Mouse (Mus musculus): ENCODE results near the gene Rbm34. TPM values are rescaled to one million over a fixed set of nuclear protein-coding genes. Genes with fewer than 3 reads are reported as not detected.

Gene Rbm34
- polyA plus RNA-seq, 1 experiment from 2014 or later: 26.0 TPM

DNA sequence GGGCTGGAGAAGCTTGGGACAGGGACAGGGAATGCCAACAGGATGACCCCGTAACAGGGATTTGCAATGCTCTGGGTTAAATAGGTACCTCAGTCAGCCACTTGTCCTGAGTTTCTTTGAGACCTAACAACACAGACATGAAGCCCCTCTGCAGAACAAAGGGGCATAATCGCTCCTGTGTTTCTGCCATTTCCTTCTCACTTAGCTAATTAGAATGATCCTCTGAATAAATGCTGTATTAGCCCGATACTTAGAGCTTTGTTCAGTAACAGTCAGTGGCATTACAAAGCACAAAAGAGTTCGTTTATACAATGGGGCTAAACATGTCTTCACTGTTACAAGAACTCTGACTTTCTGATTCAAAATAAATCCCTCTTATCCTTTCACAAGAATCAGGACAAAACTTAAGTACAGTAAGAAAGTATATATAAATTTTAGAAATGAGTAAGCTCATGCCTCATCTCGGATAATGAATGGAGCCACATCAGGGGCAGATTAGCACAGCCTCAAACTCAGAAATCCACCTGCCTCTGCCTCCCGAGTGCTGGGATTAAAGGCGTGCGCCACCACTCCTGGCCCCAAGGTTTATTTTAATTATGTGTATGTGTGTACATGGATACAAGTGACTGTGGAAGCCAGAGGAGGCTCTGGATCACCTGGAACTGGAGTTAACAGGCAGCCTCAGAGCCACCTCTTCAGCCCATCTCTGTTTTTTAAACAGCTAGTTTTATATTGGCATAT lies 5.9 kb upstream of the Rbm34 start:
- no peak for ATAC-seq (replicated peaks; ENCODE audit: low FRiP score)
- WGBS: 74% methylated on average over 8 of the region's 8 CpGs

DNA sequence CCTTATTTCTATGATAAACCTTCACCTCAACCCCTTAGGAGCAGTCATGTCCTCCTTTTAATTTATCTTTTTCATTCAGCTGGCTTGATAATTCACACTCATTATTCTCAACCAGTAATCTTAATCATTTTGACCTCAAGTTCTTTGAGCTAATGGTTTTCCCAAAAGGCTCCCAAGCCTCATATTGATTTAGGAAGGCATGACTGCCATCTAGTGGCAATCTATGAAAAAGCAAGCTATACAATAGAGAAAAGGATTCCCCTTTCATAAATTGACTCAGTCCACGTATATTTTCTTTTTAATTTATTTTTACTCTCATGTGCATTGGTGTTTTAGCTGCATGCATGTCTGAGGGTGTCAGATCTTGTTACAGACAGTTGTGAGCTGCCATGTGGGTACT lies 4.8 kb upstream of the Rbm34 start:
- H3K4me1 ChIP-seq: peaks cover 15% of the 10 kb centered on the region
- 19% methylated on average over 1 of the region's 1 CpGs for whole genome bisulfite sequencing

More for the DNA sequence above, 5.9 kb upstream of the Rbm34 start:
- Histone ChIP-seq H3K27me3 (peaks cover 29% of the 10 kb centered on the region), H3K4me3 (replicated peaks) (no peak overlapping the region), H3K4me2 (no peak overlapping the region), H3K36me3 (no peaks in the 10 kb centered on the region), H3K9me3 (replicated peaks) (no peaks in the 10 kb centered on the region), H3K4me1 (peaks cover 7% of the 10 kb centered on the region; the same call in 1 of the 2 replicates), H3K27ac (no peak overlapping the region), H3K9ac (no peak overlapping the region)

DNA sequence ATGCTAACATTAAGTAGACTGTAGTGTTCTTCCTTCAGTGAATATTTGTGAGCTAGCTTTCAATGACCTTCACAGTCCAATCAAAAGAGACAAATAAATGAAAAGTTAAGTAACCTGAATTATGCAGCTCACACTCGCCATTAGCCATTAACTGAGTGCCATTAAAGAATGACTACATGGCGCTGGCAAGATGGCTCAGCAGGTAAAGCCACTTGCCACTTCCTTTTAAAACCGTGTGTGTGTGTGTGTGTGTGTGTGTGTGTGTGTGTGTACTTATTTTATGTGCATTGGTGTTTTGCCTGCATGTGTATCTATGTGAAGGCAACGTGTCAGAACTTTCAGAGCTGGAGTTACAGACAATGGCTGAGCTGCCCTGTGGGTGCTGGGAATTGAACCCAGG lies 3.6 kb upstream of the Rbm34 start:
- no peaks in the 10 kb centered on the region for H3K9me3 ChIP-seq (replicated peaks)
- peaks cover 25% of the 10 kb centered on the region for H3K27me3 ChIP-seq
- no peak overlapping the region for H3K4me3 ChIP-seq (replicated peaks)
- ATAC-seq (replicated peaks; ENCODE audit: low FRiP score): no peak
- no peak overlapping the region for H3K4me2 ChIP-seq
- 0 out of 2 replicates have a peak overlapping the region, but pooled peaks have one; percentile 9 for H3K27ac ChIP-seq
- 71% methylated on average over 4 of the region's 4 CpGs for WGBS
- no peak overlapping the region for H3K9ac ChIP-seq
- no peaks in the 10 kb centered on the region for H3K36me3 ChIP-seq
- peaks cover 21% of the 10 kb centered on the region for H3K4me1 ChIP-seq

More for the DNA sequence above, 4.8 kb upstream of the Rbm34 start:
- Histone ChIP-seq H3K27ac (no peak overlapping the region), H3K27me3 (peaks cover 29% of the 10 kb centered on the region), H3K9me3 (replicated peaks) (no peaks in the 10 kb centered on the region), H3K9ac (no peak overlapping the region), H3K36me3 (no peaks in the 10 kb centered on the region), H3K4me2 (no peak overlapping the region), H3K4me3 (replicated peaks) (no peak overlapping the region)
- ATAC-seq (replicated peaks; ENCODE audit: low FRiP score): no peak

DNA sequence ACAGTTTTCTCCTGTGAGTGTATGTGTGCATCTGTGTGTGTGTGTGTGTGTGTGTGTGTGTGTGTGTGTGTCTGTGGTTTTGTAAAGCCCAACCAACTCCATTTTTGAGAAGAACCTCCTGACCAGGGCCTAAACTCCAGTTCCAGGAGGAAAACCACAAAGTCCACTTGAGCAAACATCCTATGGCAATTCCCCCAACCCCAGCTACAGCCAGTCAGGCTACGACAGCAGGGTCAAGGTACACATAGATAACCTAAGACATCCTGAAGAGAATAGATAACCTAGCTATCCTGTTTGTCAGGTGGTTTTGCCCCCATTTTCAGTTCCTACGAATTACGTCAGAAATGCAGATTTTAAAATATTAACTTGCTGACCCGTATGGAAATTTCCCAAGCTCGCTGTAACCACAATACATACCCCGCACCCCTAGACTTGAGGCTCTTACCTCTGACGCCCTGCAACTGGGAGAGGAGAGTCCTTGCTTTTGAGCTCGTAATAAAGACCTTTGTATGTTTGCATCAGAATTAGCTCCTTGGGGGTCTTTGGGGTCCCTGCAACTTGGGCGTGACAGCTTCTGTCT lies 2.9 kb upstream of the Rbm34 start:
- Histone ChIP-seq H3K27ac (0 out of 2 replicates have a peak overlapping the region, but pooled peaks have one; percentile 9), H3K4me1 (peaks cover 16% of the 10 kb centered on the region), H3K9me3 (replicated peaks) (no peaks in the 10 kb centered on the region), H3K9ac (no peak overlapping the region), H3K36me3 (peaks cover 6% of the 10 kb centered on the region), H3K4me3 (replicated peaks) (no peak overlapping the region), H3K27me3 (peaks cover 20% of the 10 kb centered on the region), H3K4me2 (no peak overlapping the region)
- 74% methylated on average over 9 of the region's 9 CpGs for WGBS
- ATAC-seq (replicated peaks; ENCODE audit: low FRiP score): no peak

DNA sequence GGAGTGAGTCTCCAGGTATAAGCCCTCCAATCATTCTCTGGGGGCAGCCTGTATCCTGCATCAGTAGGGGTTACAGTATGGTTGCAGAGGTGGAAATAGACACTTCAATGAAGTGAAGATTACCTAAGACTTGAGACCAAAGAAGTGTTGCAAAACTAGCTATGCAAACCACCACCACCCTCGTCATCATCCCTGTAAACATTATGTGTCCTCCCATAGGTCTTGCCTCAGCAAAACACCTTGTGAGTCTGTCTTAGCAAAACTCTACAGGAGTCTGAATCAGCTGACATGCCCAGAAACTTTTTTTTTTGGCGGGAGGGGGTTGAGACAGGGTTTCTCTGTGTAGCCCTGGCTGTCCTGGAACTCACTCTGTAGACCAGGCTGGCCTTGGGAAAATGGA lies 1.8 kb upstream of the Rbm34 start:
- Histone ChIP-seq H3K4me1 (peaks cover 14% of the 10 kb centered on the region), H3K4me2 (no peak overlapping the region), H3K9me3 (replicated peaks) (no peaks in the 10 kb centered on the region), H3K27ac (no peak overlapping the region), H3K4me3 (replicated peaks) (no peak overlapping the region), H3K36me3 (peaks cover 17% of the 10 kb centered on the region), H3K9ac (no peak overlapping the region), H3K27me3 (peaks cover 14% of the 10 kb centered on the region)
- no peak for ATAC-seq (replicated peaks; ENCODE audit: low FRiP score)
- WGBS: 78% methylated on average over 2 of the region's 2 CpGs

DNA sequence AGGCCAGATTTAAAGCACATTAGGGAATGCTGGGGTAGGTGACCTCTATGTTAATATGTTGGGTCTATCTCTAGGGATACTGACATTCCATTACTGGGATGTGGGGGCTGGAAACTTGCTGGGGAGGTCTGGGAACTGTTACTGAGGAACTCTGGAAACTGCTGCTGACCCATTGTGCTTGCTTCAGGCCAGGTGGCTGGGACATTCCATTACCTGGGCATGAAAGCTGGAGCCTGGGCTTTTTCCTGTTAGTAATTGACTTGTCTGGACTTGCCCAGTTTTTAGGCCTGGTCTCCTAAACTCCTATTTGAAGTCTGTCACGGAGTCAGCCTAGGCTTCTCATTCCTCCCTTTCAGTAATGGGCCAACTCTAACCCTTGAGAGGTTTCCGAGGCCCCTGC lies 1.2 kb upstream of the Rbm34 start:
- H3K4me2 ChIP-seq: no peak overlapping the region
- no peak overlapping the region for H3K4me3 ChIP-seq (replicated peaks)
- no peaks in the 10 kb centered on the region for H3K9me3 ChIP-seq (replicated peaks)
- no peak overlapping the region for H3K9ac ChIP-seq
- H3K27ac ChIP-seq: no peak overlapping the region
- H3K36me3 ChIP-seq: peaks cover 23% of the 10 kb centered on the region
- WGBS: 79% methylated on average over 2 of the region's 2 CpGs
- H3K27me3 ChIP-seq: peaks cover 11% of the 10 kb centered on the region
- H3K4me1 ChIP-seq: peaks cover 14% of the 10 kb centered on the region
- ATAC-seq (replicated peaks; ENCODE audit: low FRiP score): no peak

DNA sequence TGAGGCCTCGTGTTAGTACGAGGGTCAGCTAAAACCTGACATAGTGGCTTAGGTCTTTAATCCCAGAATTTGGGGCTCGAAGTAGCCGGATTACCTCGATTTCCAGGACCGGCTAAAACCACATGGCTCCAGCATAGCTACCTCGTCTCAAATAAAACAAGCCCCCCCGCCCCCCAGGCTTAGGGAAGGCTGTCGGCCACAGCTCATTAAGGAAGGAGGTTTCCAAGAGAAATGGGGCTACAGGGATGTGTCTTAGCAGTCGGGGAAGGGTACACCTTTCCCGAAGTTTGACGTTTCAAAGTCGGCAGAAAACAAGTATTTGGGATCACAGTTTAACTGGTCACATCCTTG lies 418 bp upstream of the Rbm34 start:
- Histone ChIP-seq H3K4me3 (replicated peaks) (peak overlapping the region; percentile 73), H3K27me3 (0 out of 2 replicates have a peak, but pooled peaks cover 4% of the 10 kb centered on the region), H3K36me3 (peaks cover 30% of the 10 kb centered on the region), H3K27ac (peak overlapping the region; percentile 88), H3K9me3 (replicated peaks) (no peaks in the 10 kb centered on the region), H3K9ac (peak overlapping the region; percentile 76), H3K4me1 (peaks cover 14% of the 10 kb centered on the region), H3K4me2 (peak overlapping the region; percentile 78)
- WGBS: 9% methylated on average over 13 of the region's 13 CpGs
- ATAC-seq (replicated peaks; ENCODE audit: low FRiP score): peak; percentile 26

DNA sequence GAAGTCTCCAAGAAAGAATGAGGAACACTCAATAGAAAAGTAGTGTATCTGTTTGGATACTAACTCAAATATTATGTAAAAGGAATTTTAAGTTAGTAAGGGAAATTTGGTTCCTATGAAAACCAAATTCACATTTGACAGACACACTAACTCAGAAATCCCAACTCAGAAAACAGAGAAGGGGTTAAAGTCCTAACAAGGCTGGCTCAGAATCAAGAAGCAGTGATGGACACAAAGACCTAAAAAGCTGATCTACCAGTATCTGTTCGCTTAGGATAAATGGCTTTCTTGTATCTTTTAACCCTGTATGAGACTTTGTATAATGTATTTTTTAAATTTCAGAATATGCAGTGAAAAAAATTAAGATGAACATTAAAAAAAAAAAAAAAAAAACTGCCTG lies 1.3 kb downstream of the Rbm34 start:
- Histone ChIP-seq H3K4me3 (replicated peaks) (no peak overlapping the region), H3K9ac (no peak overlapping the region), H3K27ac (no peak overlapping the region), H3K36me3 (peaks cover 44% of the 10 kb centered on the region), H3K27me3 (no peaks in the 10 kb centered on the region), H3K4me2 (no peak overlapping the region), H3K4me1 (peaks cover 14% of the 10 kb centered on the region), H3K9me3 (replicated peaks) (no peaks in the 10 kb centered on the region)
- no peak for ATAC-seq (replicated peaks; ENCODE audit: low FRiP score)
- 90% methylated on average over 1 of the region's 1 CpGs for WGBS

DNA sequence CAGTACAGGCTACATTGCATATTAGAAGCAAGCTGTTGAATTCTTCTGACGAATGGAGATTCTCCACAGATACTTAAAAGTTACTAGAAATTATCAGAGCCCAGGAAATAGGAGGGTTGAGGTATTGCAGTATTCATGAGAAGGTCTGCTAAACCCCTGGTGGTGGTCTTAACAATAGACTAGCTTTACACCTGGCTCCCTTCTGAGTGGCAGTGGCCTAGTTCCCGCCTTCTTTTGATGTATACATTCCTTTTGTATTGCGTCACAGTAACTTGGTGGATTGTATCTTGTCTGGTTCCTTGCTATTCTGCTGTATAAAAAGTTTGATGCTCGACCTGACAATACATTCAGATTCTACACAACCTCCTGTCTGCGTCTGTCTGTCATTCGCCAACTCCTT lies 2.8 kb downstream of the Rbm34 start:
- Histone ChIP-seq H3K4me3 (replicated peaks) (no peak overlapping the region), H3K4me2 (no peak overlapping the region), H3K27ac (no peak overlapping the region), H3K9ac (no peak overlapping the region), H3K9me3 (replicated peaks) (no peaks in the 10 kb centered on the region), H3K27me3 (no peaks in the 10 kb centered on the region), H3K4me1 (peaks cover 14% of the 10 kb centered on the region), H3K36me3 (peaks cover 56% of the 10 kb centered on the region)
- no peak for ATAC-seq (replicated peaks; ENCODE audit: low FRiP score)
- WGBS: 94% methylated on average over 6 of the region's 6 CpGs

DNA sequence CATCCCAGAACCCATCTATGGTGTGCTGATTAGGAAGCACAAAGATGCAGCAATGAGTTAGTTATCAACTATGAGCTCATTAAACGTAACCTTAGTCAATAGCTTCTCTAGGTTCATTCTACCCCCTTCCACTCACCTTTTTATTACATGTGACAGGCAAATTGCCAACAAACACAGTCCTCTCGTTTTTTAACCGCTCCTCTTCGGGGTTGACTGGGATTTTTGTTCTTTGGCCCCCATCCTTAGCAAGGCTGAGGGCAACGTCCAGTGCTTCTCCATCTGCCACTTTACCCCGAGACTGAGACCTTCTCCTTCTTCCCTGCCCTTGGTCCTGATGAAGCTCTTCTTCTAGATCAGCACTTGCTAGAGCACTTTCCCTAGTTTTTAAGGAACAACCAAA lies 5.6 kb downstream of the Rbm34 start:
- H3K27me3 ChIP-seq: no peaks in the 10 kb centered on the region
- H3K4me3 ChIP-seq (replicated peaks): no peak overlapping the region
- H3K27ac ChIP-seq: no peak overlapping the region
- H3K9me3 ChIP-seq (replicated peaks): no peaks in the 10 kb centered on the region
- peaks cover 4% of the 10 kb centered on the region for H3K4me1 ChIP-seq
- H3K9ac ChIP-seq: no peak overlapping the region
- WGBS: 55% methylated on average over 6 of the region's 6 CpGs
- ATAC-seq (replicated peaks; ENCODE audit: low FRiP score): no peak
- peaks cover 84% of the 10 kb centered on the region for H3K36me3 ChIP-seq
- no peak overlapping the region for H3K4me2 ChIP-seq

DNA sequence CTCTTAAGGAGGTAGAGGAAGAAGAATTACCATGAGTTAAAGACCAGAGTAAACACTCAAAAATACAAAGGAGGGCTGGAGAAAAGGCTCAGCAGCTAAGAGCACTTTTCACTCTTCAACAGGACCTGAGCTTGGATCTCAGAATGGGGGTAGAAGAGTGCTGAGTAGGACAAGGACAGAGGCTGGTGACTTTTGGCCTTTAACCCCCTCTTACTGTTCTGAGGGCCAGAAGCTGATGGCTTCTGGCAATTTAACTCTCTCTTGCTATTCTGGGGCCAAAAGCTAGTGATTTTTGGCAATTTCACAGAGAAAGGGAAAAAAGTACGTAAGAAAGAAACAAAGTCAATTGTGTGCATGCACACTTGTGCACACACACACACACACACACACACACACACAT lies 8.0 kb downstream of the Rbm34 start:
- Histone ChIP-seq H3K9me3 (replicated peaks) (no peaks in the 10 kb centered on the region), H3K36me3 (peaks cover 91% of the 10 kb centered on the region), H3K4me3 (replicated peaks) (no peak overlapping the region), H3K27ac (no peak overlapping the region), H3K9ac (no peak overlapping the region), H3K27me3 (no peaks in the 10 kb centered on the region), H3K4me2 (no peak overlapping the region), H3K4me1 (no peaks in the 10 kb centered on the region)
- no peak for ATAC-seq (replicated peaks; ENCODE audit: low FRiP score)
- 88% methylated on average over 1 of the region's 1 CpGs for WGBS

DNA sequence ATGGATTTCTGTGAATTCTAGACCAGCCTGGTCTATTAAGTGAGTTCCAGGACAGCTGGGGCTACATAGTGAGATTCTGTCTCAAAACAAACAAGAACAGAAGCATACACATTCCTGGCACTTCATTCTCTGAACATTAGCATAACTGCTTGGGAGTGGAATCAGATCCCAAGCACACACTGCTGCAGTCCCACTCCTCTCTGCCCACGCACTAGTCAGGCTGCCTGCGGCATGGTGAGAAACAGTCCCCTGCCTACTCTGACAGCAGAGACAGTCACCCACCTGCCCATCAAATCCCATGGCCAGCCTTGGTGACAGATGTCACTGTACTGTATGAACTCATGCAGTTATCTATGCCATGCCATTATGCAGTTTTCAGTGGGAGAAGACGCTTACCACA lies 9.4 kb downstream of the Rbm34 start:
- Histone ChIP-seq H3K36me3 (peaks cover 93% of the 10 kb centered on the region), H3K27me3 (no peaks in the 10 kb centered on the region), H3K4me3 (replicated peaks) (no peak overlapping the region), H3K9me3 (replicated peaks) (no peaks in the 10 kb centered on the region), H3K27ac (no peak overlapping the region), H3K4me2 (no peak overlapping the region), H3K9ac (no peak overlapping the region), H3K4me1 (no peaks in the 10 kb centered on the region)
- 92% methylated on average over 3 of the region's 3 CpGs for WGBS
- no peak for ATAC-seq (replicated peaks; ENCODE audit: low FRiP score)

Data from kidney, embryonic 15.5 days (tissue).